8 mouse cellular contexts compared by ENCODE assay signal in the genomic region with DNA sequence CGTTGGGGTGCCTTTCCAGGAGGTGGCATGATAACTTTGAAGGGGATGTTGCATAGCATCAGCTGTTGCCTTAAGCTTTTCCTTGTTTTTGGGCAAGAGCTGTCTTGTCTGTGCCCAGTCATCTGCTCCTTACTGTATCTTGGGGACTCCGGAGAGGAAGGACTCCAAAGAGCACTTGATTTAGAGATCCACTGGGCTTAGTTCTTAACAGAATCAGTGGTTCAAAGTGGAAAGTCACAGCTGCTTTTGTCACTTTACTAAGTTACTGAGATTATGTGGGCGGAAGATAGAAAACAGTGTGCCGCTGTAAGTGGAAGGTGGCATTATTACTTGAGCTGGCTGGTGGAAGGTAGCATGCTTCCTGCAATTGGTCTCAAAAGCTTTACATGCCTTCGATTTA. TPM values are rescaled to one million over a fixed set of nuclear protein-coding genes. Genes with fewer than 3 reads are reported as not detected.
DNase-seq lines count a peak whose midpoint lies in the region; ATAC-seq and TF ChIP-seq lines count a peak whose summit lies in the region.

No protein-coding gene starts in this region.

- H3K9me3 ChIP-seq in heart, postnatal 0 days (replicated peaks; ENCODE audit: control insufficient read depth, low read length) = no peaks in the 10 kb centered on the region
- no peaks in the 10 kb centered on the region for H3K9me3 ChIP-seq in E14TG2a.4 (ENCODE audit: low read length)
- H3K9me3 ChIP-seq in hindbrain, embryonic 10.5 days = no peaks in the 10 kb centered on the region
- H3K9me3 ChIP-seq in midbrain, embryonic 11.5 days (ENCODE audit: control insufficient read depth, low read length) = no peaks in the 10 kb centered on the region

- peak overlapping the region; percentile 89 for H3K4me2 ChIP-seq in heart, postnatal 0 days (ENCODE audit: low read depth, low read length)
- peak overlapping the region; percentile 62 for H3K4me2 ChIP-seq in midbrain, embryonic 11.5 days

- TF ChIP-seq EP300 in heart, postnatal 0 days (IDR thresholded peaks at IDR 0.05; ENCODE audit: low read depth) = no peak

- H3K4me3 ChIP-seq in heart, postnatal 0 days (ENCODE audit: low read depth, low read length) = peak overlapping the region; percentile 70
- H3K4me3 ChIP-seq in E14TG2a.4 (replicated peaks; ENCODE audit: low read length) = peak overlapping the region; percentile 95
- H3K4me3 ChIP-seq in hindbrain, embryonic 10.5 days = peak overlapping the region; percentile 71
- H3K4me3 ChIP-seq in midbrain, embryonic 11.5 days (ENCODE audit: low read depth, low read length) = peak overlapping the region; percentile 71

- 37% methylated on average over 5 of the region's 5 CpGs for WGBS in heart, postnatal 0 days
- 75% methylated on average over 5 of the region's 5 CpGs for WGBS in hindbrain, embryonic 10.5 days
- 73% methylated on average over 5 of the region's 5 CpGs for WGBS in midbrain, embryonic 11.5 days

- H3K36me3 ChIP-seq in heart, postnatal 0 days (replicated peaks; ENCODE audit: control insufficient read depth, insufficient read depth, low read length) = 0 out of 2 replicates have a peak, but pooled peaks cover 3% of the 10 kb centered on the region
- H3K36me3 ChIP-seq in E14TG2a.4 (ENCODE audit: insufficient read depth, low read length) = peaks cover 59% of the 10 kb centered on the region
- peaks cover 6% of the 10 kb centered on the region; the same call in 1 of the 2 replicates for H3K36me3 ChIP-seq in hindbrain, embryonic 10.5 days
- no peaks in the 10 kb centered on the region for H3K36me3 ChIP-seq in midbrain, embryonic 11.5 days (ENCODE audit: control insufficient read depth, insufficient read depth, low read length)

- H3K4me1 ChIP-seq in heart, postnatal 0 days (ENCODE audit: control insufficient read depth, insufficient read depth) = peaks cover 28% of the 10 kb centered on the region
- H3K4me1 ChIP-seq in E14TG2a.4 (replicated peaks; ENCODE audit: low read depth, low read length) = peaks cover 56% of the 10 kb centered on the region
- H3K4me1 ChIP-seq in hindbrain, embryonic 10.5 days (replicated peaks) = peaks cover 39% of the 10 kb centered on the region
- H3K4me1 ChIP-seq in midbrain, embryonic 11.5 days (ENCODE audit: control insufficient read depth, insufficient read depth, low read length) = peaks cover 23% of the 10 kb centered on the region

- H3K27ac ChIP-seq in heart, postnatal 0 days (ENCODE audit: low read depth) = peak overlapping the region; percentile 93
- H3K27ac ChIP-seq in hindbrain, embryonic 10.5 days = peak overlapping the region; percentile 100
- H3K27ac ChIP-seq in midbrain, embryonic 11.5 days (ENCODE audit: low read depth, low read length) = no peak overlapping the region

- H3K27me3 ChIP-seq in heart, postnatal 0 days (ENCODE audit: control insufficient read depth, insufficient read depth, low read length) = no peaks in the 10 kb centered on the region
- H3K27me3 ChIP-seq in E14TG2a.4 (ENCODE audit: insufficient read depth, low read length) = no peaks in the 10 kb centered on the region
- no peaks in the 10 kb centered on the region for H3K27me3 ChIP-seq in hindbrain, embryonic 10.5 days (ENCODE audit: insufficient read depth, poor library complexity, severe bottlenecking)
- no peaks in the 10 kb centered on the region for H3K27me3 ChIP-seq in midbrain, embryonic 11.5 days (ENCODE audit: control insufficient read depth, insufficient read depth, low read length)

- no peak for ATAC-seq in heart, postnatal 0 days (ENCODE audit: insufficient read depth, low read depth)
- ATAC-seq in midbrain, embryonic 11.5 days (ENCODE audit: low FRiP score) = no peak

- H3K9ac ChIP-seq in heart, postnatal 0 days (replicated peaks; ENCODE audit: low read depth, low read length) = peak overlapping the region; percentile 90
- peak overlapping the region; percentile 76; the same call in 1 of the 2 replicates for H3K9ac ChIP-seq in midbrain, embryonic 11.5 days (ENCODE audit: low read length)

- TF ChIP-seq CTCF in heart, postnatal 0 days (IDR thresholded peaks at IDR 0.05; ENCODE audit: low read depth) = no peak
- TF ChIP-seq CTCF in E14TG2a.4 (conservative IDR thresholded peaks at IDR 0.05; ENCODE audit: low read length) = no peak

- DNase-seq in heart, postnatal 0 days (ENCODE audit: low spot score) = no peak
- DNase-seq in heart, adult 8-10 months (ENCODE audit: low spot score) = no peak
- no peak for DNase-seq in hindbrain, embryonic 10.5 days (ENCODE audit: low spot score)
- DNase-seq in midbrain, embryonic 11.5 days (ENCODE audit: low spot score, missing footprints) = peak; percentile 87
- no peak for DNase-seq in embryo, embryonic 9.5 days (ENCODE audit: extremely low spot score)
- DNase-seq in layer of hippocampus, postnatal 10 days (ENCODE audit: low spot score in 2 of 2) = no peak
- no peak for DNase-seq in layer of hippocampus, adult 18-20 months (ENCODE audit: low spot score in 2 of 2)

RNA-seq across cellular contexts. Expression of gene Jarid2, which starts 5.2 kb away (rescaled TPM):
- 10.2 and 20.1 TPM in 2 replicates for total RNA-seq in heart, postnatal 0 days (2014; rRNA removed; ENCODE audit: low replicate concordance)
- 15.9 and 17.7 TPM in 2 replicates for polyA plus RNA-seq in heart, postnatal 0 days (2015; fragmentation: Nextera tagmentation; extraction: Ambion mirVana)
- total RNA-seq in heart, adult 8-10 months (2022) = 10 to 100 TPM; 13.9 to 25.9 (median 19.4) TPM
- 54.9 and 64.4 TPM in 2 replicates for polyA plus RNA-seq in hindbrain, embryonic 10.5 days (2016; fragmentation: Nextera tagmentation; extraction: Ambion mirVana)
- polyA plus RNA-seq in midbrain, embryonic 11.5 days (2014; fragmentation: Nextera tagmentation; extraction: Ambion mirVana) = 37.4 and 42.5 TPM in 2 replicates
- total RNA-seq in layer of hippocampus, postnatal 10 days (2021) = 10 to 100 TPM; 37.8 to 42.0 TPM
- 10 to 100 TPM; 26.1 to 29.3 TPM for total RNA-seq in layer of hippocampus, adult 18-20 months (2021)
